Mouse (Mus musculus) testis, postnatal 10 days (tissue): ENCODE data around the gene Mettl7a1.
"Not testable (repeated sequence)": the region's sequence is repeated elsewhere in the genome, so short reads cannot be mapped to it uniquely, and the experiment has no call there.

Experiments
- DNase-seq: peaks from one replicate; pipeline ENCODE4 v3.0.0; 2021; ENCODE audit warnings: low spot score

Gene Mettl7a1

DNA sequence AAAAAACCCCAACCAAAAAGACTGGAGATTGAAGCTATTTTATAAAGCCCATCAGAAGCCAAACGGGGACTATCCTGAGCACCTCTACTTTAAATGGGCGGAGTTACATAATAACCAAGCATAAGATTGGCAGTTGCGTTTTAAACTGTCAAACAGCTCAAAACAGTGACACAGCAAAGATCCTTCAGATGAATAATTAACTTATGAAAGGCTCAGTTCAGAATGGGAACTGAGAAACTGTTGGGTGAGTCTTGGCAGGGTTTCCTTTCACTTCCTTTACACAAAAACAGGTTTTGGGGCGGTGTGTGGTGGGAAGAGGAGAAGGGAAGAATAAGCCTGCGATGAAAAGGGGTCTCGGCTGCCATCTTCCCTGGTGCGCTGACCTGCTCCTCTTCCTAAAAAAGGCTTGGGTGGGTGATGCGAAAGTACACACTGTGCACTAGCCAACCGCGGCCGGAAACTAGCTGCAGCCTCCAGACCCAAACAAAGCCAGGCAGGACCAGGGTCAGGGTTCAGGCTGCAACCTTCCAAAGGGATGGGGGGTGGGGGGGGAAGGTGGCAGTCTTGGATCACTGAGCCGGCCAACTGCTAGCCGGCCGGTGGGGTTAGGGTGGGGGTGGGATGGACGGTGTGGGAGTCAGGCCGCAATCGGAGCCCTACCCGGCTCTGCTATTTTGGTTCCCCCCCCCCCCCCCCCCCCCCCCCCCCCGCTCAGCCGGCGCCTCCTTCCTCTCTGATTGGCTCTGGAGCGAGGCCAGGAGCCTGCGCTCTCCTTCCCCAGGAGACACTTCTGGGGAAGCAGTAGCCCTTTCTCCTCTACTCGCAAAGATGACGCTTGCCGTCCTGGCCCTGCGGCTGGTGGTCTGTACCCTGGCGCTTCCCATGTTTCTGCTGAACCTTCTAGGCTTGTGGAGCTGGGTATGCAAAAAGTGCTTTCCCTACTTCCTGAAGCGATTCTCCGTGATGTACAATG, at the start of gene Mettl7a1:
Gene Mettl7a1 (plus strand): TSS at position 122 of the 973 bp plus-strand sequence.
- DNase-seq: peak; percentile 86

DNA sequence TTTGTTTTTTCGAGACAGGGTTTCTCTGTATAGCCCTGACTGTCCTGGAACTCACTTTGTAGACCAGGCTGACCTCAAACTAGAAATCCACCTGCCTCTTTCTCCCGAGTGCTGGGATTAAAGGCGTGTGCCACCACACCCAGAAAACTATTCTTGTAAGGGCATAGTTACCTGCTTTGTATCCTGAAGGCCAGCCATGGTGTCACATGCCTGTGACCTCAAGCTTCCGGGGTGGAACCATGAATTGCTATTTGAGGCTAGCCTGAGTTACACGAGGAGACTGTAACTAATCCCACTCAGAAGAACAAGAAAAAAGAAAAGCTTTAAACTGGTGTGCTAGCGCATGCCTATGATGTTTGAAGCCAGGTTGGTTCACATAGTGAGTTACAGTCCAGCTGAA, 47.6 kb upstream of the Mettl7a1 start:
- DNase-seq: no peak

DNA sequence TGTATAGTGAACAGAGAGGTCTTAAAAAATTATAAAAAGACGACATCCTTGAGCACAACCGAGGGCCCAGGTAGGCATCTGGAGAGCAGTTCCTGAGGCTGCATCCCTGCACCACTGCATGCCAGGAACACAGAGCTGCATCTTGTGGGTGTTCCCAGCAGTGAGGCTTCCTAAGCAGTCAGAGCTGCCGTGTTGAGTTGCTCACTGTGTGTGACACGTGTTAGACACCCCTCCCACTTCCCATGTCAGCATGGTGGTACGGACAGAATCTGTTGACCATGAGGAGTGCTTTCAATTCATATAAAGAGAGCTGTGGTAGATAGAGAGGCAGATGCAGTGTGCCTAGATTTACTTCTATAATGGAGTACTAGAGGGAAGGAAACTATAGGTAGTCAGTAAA, 46.6 kb upstream of the Mettl7a1 start:
- no peak for DNase-seq

DNA sequence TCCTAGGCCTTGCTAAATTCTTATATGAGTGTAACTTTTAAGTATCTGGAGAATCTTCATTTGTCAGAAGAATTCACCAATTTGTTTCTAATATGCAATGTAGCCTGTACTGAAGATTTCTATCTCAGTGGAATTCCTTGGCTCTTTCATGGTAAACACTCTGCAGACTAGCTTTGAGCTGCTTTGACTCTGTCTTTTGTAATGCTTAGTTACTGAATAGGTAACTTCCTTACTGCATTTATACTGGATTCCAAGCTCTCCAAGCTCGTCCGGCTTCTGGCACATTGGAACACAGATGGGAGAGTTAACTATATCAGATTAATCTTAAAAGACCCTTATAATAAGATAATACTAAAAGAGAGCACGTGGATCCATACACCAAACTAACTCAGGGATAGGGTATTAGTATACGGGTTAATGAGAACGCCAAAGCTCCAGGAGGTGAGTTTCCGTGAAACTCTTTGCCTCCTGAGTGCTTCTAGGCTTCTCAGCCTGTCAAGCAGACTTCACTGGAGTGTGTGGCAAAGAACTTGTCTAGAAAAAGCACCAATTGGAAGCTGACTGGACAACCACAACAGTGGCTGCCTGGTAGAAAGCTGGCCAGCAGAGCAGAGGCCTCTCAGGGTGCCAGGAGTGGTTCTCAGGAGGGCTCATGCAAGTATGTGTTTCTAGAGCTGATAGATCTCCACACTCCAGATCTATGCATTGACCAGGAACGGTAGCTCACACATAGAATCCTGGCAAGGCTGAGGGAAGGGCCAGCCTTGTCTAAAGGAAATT, 45.1 kb upstream of the Mettl7a1 start:
- DNase-seq: no peak

GRCm38 (mm10) chr15:100260351-100260750, 43.6 kb upstream of the Mettl7a1 start:
- not testable (repeated sequence) for DNase-seq

- DNase-seq: no peak
These were observed 40.6 kb upstream of the Mettl7a1 start for GRCm38 (mm10) chr15:100263246-100263905.

GRCm38 (mm10) chr15:100265586-100266325, 38.2 kb upstream of the Mettl7a1 start:
- DNase-seq: no peak

DNA sequence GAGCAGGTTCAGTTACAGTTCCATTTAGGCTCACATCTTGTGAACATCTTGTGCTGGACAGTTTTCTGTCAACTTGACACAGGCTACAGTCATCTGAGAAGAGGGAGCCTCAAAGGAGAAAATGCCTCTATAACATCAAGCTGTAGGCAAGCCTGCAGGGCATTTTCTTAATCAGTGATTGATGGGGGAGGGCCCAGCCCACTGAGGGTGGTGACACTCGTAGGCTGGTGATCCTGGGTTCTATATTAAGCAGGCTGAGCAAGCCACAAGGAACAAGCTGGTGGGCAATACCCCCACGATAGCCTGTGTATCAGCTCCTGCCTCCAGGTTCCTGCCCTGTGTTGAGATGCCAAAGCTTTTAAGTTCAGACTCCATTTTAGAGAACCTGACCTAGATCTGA, 35.0 kb upstream of the Mettl7a1 start:
- no peak for DNase-seq

DNA sequence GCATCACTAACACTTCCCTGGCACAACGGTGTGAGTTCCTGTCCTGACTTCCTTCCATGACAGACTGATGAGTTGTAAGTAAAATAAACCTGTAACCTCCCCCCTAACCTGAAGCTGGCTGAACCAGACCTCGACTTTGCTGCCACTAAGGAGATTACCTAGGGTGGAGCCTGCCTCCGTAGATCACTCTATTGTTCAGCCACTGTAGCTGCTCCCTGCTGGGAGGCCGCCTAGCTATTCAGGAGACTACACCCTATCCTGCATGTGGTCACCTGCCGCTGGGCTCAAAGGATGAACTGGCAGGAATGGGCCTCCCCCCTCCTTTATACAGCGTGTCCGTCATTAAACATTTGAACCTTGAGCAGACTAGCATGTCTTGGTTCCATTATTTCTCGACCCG, 34.2 kb upstream of the Mettl7a1 start:
- DNase-seq: no peak

GRCm38 (mm10) chr15:100270609-100271008, 33.3 kb upstream of the Mettl7a1 start:
- not testable (repeated sequence) for DNase-seq

DNA sequence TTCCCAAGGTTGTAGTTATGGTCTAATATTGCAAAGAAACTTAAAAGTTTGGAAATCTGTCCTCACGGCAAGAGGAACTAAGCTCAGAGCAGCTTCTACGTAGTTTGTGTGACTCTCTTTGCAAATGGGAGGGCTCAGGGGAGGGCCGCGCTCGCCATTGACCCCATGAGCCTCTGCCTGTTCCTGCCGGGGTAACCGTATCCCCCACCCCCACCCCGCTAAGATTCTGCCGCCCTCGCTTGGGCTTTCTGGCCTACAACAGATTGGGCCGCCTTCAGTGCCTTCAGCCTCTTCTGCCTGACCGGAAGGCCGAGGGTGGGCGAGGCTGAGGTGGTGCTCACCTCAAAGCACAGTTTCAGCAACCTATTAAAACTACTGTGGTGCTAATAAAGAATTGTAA, 32.5 kb upstream of the Mettl7a1 start:
- DNase-seq: no peak

- DNase-seq: not testable (repeated sequence)
These were observed 30.1 kb upstream of the Mettl7a1 start for GRCm38 (mm10) chr15:100273791-100274308.

DNA sequence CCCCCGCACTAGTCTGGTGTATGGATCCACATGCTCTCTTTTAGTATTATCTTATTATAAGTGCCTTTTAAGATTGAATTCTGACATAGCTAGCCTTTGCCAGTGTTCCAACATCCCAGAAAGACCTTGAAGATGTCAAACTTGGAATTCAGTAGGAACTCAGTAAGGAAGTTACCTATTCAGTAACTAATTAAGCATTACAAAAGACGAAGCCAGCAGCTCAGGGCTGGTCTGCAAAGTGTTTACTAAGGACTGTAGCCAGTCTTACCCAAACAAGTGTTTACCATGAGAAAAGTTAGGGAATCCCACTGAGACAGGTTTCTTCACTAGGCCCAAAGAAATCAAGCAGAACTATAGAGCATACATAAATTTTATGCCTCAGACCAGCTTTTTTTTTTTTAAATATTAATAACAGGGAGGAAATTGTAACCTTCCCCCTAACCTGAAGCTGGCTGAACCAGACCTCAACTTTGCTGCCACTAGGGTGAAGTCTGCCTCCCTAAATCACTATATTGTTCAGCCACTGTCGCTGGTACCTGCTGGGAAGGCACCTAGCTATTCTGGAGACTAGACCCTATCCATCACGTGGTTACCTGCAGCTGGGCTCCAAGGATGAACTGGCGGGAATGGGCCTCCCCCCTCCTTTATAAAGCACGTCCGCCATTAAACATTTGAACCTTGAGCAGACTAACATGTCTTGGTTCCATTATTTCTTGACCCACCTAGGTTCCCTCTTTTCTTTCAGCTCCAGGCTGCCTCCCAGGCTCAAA, 29.0 kb upstream of the Mettl7a1 start:
- DNase-seq: no peak

DNA sequence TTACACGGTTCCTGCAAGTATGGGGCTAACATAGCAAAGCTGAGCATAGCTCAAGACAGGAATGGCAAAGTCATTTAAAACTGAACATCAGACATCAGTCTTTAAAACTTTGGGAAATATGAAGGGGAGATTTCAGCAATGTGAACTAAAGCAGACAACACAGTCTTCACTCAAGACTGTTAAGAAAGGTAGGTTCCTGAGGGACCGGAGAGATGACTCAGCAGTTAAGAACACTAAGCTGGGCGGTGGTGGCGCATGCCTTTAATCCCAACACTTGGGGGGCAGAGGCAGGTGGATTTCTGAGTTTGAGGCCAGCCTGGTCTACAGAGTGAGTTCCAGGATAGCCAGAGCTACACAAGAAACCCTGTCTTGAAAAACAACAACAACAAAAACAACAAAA, 27.5 kb upstream of the Mettl7a1 start:
- no peak for DNase-seq

GRCm38 (mm10) chr15:100277586-100277985, 26.4 kb upstream of the Mettl7a1 start:
- DNase-seq: no peak

DNA sequence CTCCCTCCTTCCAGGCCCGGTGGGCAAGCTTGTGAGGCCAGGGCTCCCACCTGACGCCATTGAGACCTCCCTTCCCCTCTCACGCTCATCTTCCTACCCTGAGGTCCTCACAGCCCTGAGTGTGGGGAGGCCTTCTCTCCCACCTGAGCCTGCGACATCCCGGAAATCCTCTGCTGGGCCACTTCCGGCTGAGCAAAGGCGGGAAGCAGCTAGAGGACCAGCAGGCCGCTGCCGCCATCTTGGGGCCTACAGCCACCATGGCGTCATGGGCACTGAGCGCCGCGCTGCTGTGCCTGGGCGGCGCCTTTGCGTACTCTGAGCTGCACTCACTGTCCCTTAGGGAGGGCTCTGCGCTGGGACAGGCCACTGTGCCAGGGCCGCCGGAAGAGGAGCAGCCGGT, 23.3 kb upstream of the Mettl7a1 start, which contains the start of gene Tmprss12:
Gene Tmprss12 (plus strand): TSS at position 212 of the 400 bp plus-strand sequence.
- no peak for DNase-seq

- no peak for DNase-seq
These were observed 15.0 kb upstream of the Mettl7a1 start for GRCm38 (mm10) chr15:100288980-100289379.

DNA sequence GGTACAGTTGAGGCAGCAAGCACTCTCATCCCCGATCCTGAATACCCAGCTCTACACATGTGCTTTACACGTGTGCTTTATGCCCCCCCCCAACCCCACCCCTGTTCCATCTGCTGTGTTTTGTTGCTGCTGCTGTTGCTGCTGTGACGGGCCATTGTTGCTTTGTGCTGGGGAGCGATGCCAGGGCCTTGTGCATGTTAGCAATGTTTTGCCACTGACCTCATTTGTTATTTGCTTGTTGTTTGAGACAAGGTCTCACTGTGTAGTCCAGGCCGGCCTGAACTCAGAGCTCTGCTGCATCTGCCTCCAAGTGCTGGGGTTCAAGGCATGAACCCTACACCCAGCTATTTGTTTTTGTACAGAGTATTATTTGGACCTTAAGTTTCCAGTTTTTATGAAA, 13.1 kb upstream of the Mettl7a1 start:
- DNase-seq: no peak

GRCm38 (mm10) chr15:100292326-100292725, 11.6 kb upstream of the Mettl7a1 start:
- DNase-seq: no peak

DNA sequence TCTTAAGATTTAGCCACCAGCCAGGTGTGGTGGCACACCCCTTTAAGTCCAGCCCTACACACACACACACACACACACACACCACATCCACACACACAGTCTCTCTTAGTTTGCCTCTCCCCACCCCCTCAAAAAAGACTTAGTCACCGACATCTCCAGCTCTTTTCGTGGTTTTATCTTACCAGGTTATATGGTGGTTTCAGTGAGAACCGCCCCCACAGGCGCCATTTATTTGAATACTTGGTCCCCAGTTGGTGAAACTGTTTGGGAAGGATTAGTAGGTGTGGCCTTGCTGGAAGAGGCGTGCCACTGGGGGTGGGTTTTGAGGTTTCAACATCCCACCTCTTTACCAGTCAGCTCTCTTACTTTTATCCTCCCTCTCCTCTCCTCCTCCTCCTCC, 6.1 kb upstream of the Mettl7a1 start:
- no peak for DNase-seq

DNA sequence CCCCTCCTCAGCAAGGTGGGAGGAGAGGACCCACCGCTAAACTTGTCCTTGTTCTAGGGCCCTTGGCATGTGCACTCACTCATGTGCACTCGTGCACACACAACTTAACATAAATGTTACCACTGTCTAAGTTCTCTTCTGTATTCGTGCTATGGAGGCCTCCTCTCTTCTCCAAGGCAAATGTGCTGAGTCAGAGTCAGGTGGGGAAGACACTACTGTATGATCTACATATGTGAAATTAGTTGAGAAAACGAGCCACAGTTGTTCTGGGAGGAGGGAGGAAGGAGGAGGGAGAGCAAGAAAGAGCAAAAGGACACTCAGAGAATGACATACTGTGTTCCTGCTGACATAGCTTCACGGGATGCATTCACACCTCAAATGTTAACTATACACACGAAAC, 3.4 kb upstream of the Mettl7a1 start:
- no peak for DNase-seq
